Mouse (Mus musculus): ENCODE measurements at regions not wholly inside any gene's neighbourhood (a gene's known extent, or its start where the extent isn't known, plus 50 kb on each side); places are given as distances from the start of the nearest gene placed in this dataset.
A peak's percentile ranks its signal among the peaks of the same experiment; 100 is the strongest.

GRCm38 (mm10) chr13:30046504-30047169 is 60.8 kb upstream of the E2f3 start:
- no peaks in the 10 kb centered on the region for H3K9me3 ChIP-seq (ENCODE audit: control insufficient read depth, low read length)
- no peak overlapping the region for H3K9ac ChIP-seq (ENCODE audit: low read length)
- H3K4me1 ChIP-seq (ENCODE audit: control insufficient read depth, insufficient read depth, low read length) = no peaks in the 10 kb centered on the region
- no peak overlapping the region for H3K4me2 ChIP-seq
- no peak overlapping the region for H3K27ac ChIP-seq (ENCODE audit: low read depth, low read length)
- ATAC-seq (ENCODE audit: low FRiP score) (no peak), DNase-seq (ENCODE audit: low spot score, missing footprints) (peak; percentile 75)
- 89% methylated on average over 5 of the region's 5 CpGs for WGBS
- H3K4me3 ChIP-seq (ENCODE audit: low read depth, low read length) = no peak overlapping the region
- H3K36me3 ChIP-seq (ENCODE audit: control insufficient read depth, insufficient read depth, low read length) = no peaks in the 10 kb centered on the region
- no peaks in the 10 kb centered on the region for H3K27me3 ChIP-seq (ENCODE audit: control insufficient read depth, insufficient read depth, low read length)

GRCm38 (mm10) chr13:30046061-30046460 is 60.2 kb upstream of the E2f3 start:
- H3K4me3 ChIP-seq (ENCODE audit: low read depth, low read length) = no peak overlapping the region
- H3K27me3 ChIP-seq (ENCODE audit: control insufficient read depth, insufficient read depth, low read length) = no peaks in the 10 kb centered on the region
- no peak overlapping the region for H3K27ac ChIP-seq (ENCODE audit: low read depth, low read length)
- no peaks in the 10 kb centered on the region for H3K36me3 ChIP-seq (ENCODE audit: control insufficient read depth, insufficient read depth, low read length)
- 65% methylated on average over 15 of the region's 15 CpGs for WGBS
- DNase-seq (ENCODE audit: low spot score, missing footprints) = peak; percentile 69
- H3K9me3 ChIP-seq (ENCODE audit: control insufficient read depth, low read length) = no peaks in the 10 kb centered on the region
- ATAC-seq (ENCODE audit: low FRiP score) = no peak
- H3K4me2 ChIP-seq = no peak overlapping the region
- H3K4me1 ChIP-seq (ENCODE audit: control insufficient read depth, insufficient read depth, low read length) = no peaks in the 10 kb centered on the region
- H3K9ac ChIP-seq (ENCODE audit: low read length) = no peak overlapping the region

- H3K27me3 ChIP-seq (ENCODE audit: control insufficient read depth, insufficient read depth, low read length) = no peaks in the 10 kb centered on the region
- no peak overlapping the region for H3K4me3 ChIP-seq (ENCODE audit: low read depth, low read length)
- H3K9ac ChIP-seq (ENCODE audit: low read length) = no peak overlapping the region
- ATAC-seq (ENCODE audit: low FRiP score) (no peak), DNase-seq (ENCODE audit: low spot score, missing footprints) (no peak)
- H3K36me3 ChIP-seq (ENCODE audit: control insufficient read depth, insufficient read depth, low read length) = no peaks in the 10 kb centered on the region
- H3K4me2 ChIP-seq = no peak overlapping the region
- WGBS = 78% methylated on average over 6 of the region's 6 CpGs
- H3K9me3 ChIP-seq (ENCODE audit: control insufficient read depth, low read length) = no peaks in the 10 kb centered on the region
- H3K27ac ChIP-seq (ENCODE audit: low read depth, low read length) = no peak overlapping the region
- H3K4me1 ChIP-seq (ENCODE audit: control insufficient read depth, insufficient read depth, low read length) = no peaks in the 10 kb centered on the region
These were observed 59.4 kb upstream of the E2f3 start for GRCm38 (mm10) chr13:30045225-30045624.

GRCm38 (mm10) chr13:30044790-30045189 is 58.9 kb upstream of the E2f3 start:
- ATAC-seq (ENCODE audit: low FRiP score) = no peak

GRCm38 (mm10) chr13:30042689-30043320 is 56.9 kb upstream of the E2f3 start:
- no peak for DNase-seq (ENCODE audit: low spot score, missing footprints)
- Histone ChIP-seq H3K4me1 (ENCODE audit: control insufficient read depth, insufficient read depth, low read length) (no peaks in the 10 kb centered on the region), H3K9ac (ENCODE audit: low read length) (no peak overlapping the region), H3K27me3 (ENCODE audit: control insufficient read depth, insufficient read depth, low read length) (no peaks in the 10 kb centered on the region), H3K36me3 (ENCODE audit: control insufficient read depth, insufficient read depth, low read length) (no peaks in the 10 kb centered on the region), H3K27ac (ENCODE audit: low read depth, low read length) (no peak overlapping the region), H3K9me3 (ENCODE audit: control insufficient read depth, low read length) (no peaks in the 10 kb centered on the region), H3K4me3 (ENCODE audit: low read depth, low read length) (no peak overlapping the region), H3K4me2 (no peak overlapping the region)
- 82% methylated on average over 15 of the region's 15 CpGs for WGBS
- ATAC-seq (ENCODE audit: low FRiP score) = no peak

More at GRCm38 (mm10) chr13:30044790-30045189, 58.9 kb upstream of the E2f3 start:
- Histone ChIP-seq H3K4me1 (ENCODE audit: control insufficient read depth, insufficient read depth, low read length) (no peaks in the 10 kb centered on the region), H3K27ac (ENCODE audit: low read depth, low read length) (no peak overlapping the region), H3K9ac (ENCODE audit: low read length) (no peak overlapping the region), H3K4me3 (ENCODE audit: low read depth, low read length) (no peak overlapping the region), H3K36me3 (ENCODE audit: control insufficient read depth, insufficient read depth, low read length) (no peaks in the 10 kb centered on the region), H3K4me2 (no peak overlapping the region), H3K27me3 (ENCODE audit: control insufficient read depth, insufficient read depth, low read length) (no peaks in the 10 kb centered on the region), H3K9me3 (ENCODE audit: control insufficient read depth, low read length) (no peaks in the 10 kb centered on the region)
- 89% methylated on average over 2 of the region's 2 CpGs for WGBS
- DNase-seq (ENCODE audit: low spot score, missing footprints) = no peak

GRCm38 (mm10) chr13:30041501-30042295 is 55.8 kb upstream of the E2f3 start:
- no peak overlapping the region for H3K9ac ChIP-seq (ENCODE audit: low read length)
- no peaks in the 10 kb centered on the region for H3K27me3 ChIP-seq (ENCODE audit: control insufficient read depth, insufficient read depth, low read length)
- H3K9me3 ChIP-seq (ENCODE audit: control insufficient read depth, low read length) = no peaks in the 10 kb centered on the region
- no peak overlapping the region for H3K27ac ChIP-seq (ENCODE audit: low read depth, low read length)
- ATAC-seq (ENCODE audit: low FRiP score) (no peak), DNase-seq (ENCODE audit: low spot score, missing footprints) (no peak)
- H3K4me3 ChIP-seq (ENCODE audit: low read depth, low read length) = no peak overlapping the region
- H3K4me1 ChIP-seq (ENCODE audit: control insufficient read depth, insufficient read depth, low read length) = no peaks in the 10 kb centered on the region
- 88% methylated on average over 3 of the region's 3 CpGs for WGBS
- H3K4me2 ChIP-seq = no peak overlapping the region
- H3K36me3 ChIP-seq (ENCODE audit: control insufficient read depth, insufficient read depth, low read length) = no peaks in the 10 kb centered on the region

GRCm38 (mm10) chr13:30040288-30040687 is 54.4 kb upstream of the E2f3 start:
- H3K4me2 ChIP-seq = no peak overlapping the region
- 91% methylated on average over 4 of the region's 4 CpGs for WGBS
- no peak for DNase-seq (ENCODE audit: low spot score, missing footprints)
- H3K27me3 ChIP-seq (ENCODE audit: control insufficient read depth, insufficient read depth, low read length) = no peaks in the 10 kb centered on the region
- H3K4me1 ChIP-seq (ENCODE audit: control insufficient read depth, insufficient read depth, low read length) = no peaks in the 10 kb centered on the region
- H3K36me3 ChIP-seq (ENCODE audit: control insufficient read depth, insufficient read depth, low read length) = no peaks in the 10 kb centered on the region
- H3K9ac ChIP-seq (ENCODE audit: low read length) = no peak overlapping the region
- no peak overlapping the region for H3K27ac ChIP-seq (ENCODE audit: low read depth, low read length)
- no peaks in the 10 kb centered on the region for H3K9me3 ChIP-seq (ENCODE audit: control insufficient read depth, low read length)
- no peak for ATAC-seq (ENCODE audit: low FRiP score)
- no peak overlapping the region for H3K4me3 ChIP-seq (ENCODE audit: low read depth, low read length)

GRCm38 (mm10) chr13:30039791-30040190 is 53.9 kb upstream of the E2f3 start:
- no peak for ATAC-seq (ENCODE audit: low FRiP score)
- no peak overlapping the region for H3K9ac ChIP-seq (ENCODE audit: low read length)
- WGBS = 84% methylated on average over 2 of the region's 2 CpGs

GRCm38 (mm10) chr13:30036561-30036960 is 50.7 kb upstream of the E2f3 start:
- Histone ChIP-seq H3K36me3 (ENCODE audit: control insufficient read depth, insufficient read depth, low read length) (no peaks in the 10 kb centered on the region), H3K4me2 (no peak overlapping the region), H3K9me3 (ENCODE audit: control insufficient read depth, low read length) (no peaks in the 10 kb centered on the region), H3K27ac (ENCODE audit: low read depth, low read length) (no peak overlapping the region), H3K4me3 (ENCODE audit: low read depth, low read length) (no peak overlapping the region), H3K9ac (ENCODE audit: low read length) (no peak overlapping the region), H3K4me1 (ENCODE audit: control insufficient read depth, insufficient read depth, low read length) (no peaks in the 10 kb centered on the region), H3K27me3 (ENCODE audit: control insufficient read depth, insufficient read depth, low read length) (no peaks in the 10 kb centered on the region)
- ATAC-seq (ENCODE audit: low FRiP score) = no peak
- DNase-seq (ENCODE audit: low spot score, missing footprints) = no peak
- WGBS = 81% methylated on average over 8 of the region's 8 CpGs

More at GRCm38 (mm10) chr13:30039791-30040190, 53.9 kb upstream of the E2f3 start:
- no peaks in the 10 kb centered on the region for H3K27me3 ChIP-seq (ENCODE audit: control insufficient read depth, insufficient read depth, low read length)
- H3K4me3 ChIP-seq (ENCODE audit: low read depth, low read length) = no peak overlapping the region
- no peak overlapping the region for H3K4me2 ChIP-seq
- DNase-seq (ENCODE audit: low spot score, missing footprints) = no peak
- H3K36me3 ChIP-seq (ENCODE audit: control insufficient read depth, insufficient read depth, low read length) = no peaks in the 10 kb centered on the region
- H3K9me3 ChIP-seq (ENCODE audit: control insufficient read depth, low read length) = no peaks in the 10 kb centered on the region
- no peaks in the 10 kb centered on the region for H3K4me1 ChIP-seq (ENCODE audit: control insufficient read depth, insufficient read depth, low read length)
- H3K27ac ChIP-seq (ENCODE audit: low read depth, low read length) = no peak overlapping the region

Data from midbrain, embryonic 11.5 days (tissue).